Mouse (Mus musculus) left cerebral cortex, adult 2 months (tissue): ENCODE data around the gene Catip. TPM values are rescaled to one million over a fixed set of nuclear protein-coding genes. Genes with fewer than 3 reads are reported as not detected.

Source experiments
- DNase-seq, 2 experiments: peaks; one replicate each; pipeline ENCODE4 v3.0.0; 2021 to 2022; ENCODE audit warnings: low spot score in 2 of 2, mixed read lengths in 1 of 2; ENCODE audit errors: extremely low spot score in 1 of 2
- H3K27ac ChIP-seq: fragments of 200-600 bp; 2 replicates; pipeline ENCODE4 v1.8.1; 2022
- H3K4me3 ChIP-seq: fragments of 200-600 bp; 2 replicates; pipeline ENCODE4 v1.8.1; 2022
- CTCF ChIP-seq: fragments of 200-600 bp; IDR thresholded peaks from 2 replicates; pipeline ENCODE4 v1.8.1; 2022; ENCODE audit warnings: antibody characterized with exemption, mild to moderate bottlenecking, moderate library complexity
- intact Hi-C: fragments of 180-260 bp; cut with DNase I; formaldehyde crosslinking; loops from one replicate; pipeline ENCODE4 v1.15.1; 2025
- total RNA-seq, 2 experiments: library from RNA; stranded (reverse); gene quantifications; 2 replicates each; pipeline ENCODE4 v1.2.3; 2021

The Catip gene
- total RNA-seq, 2 experiments from 2014 or later, result 0.54 to 1.9 TPM

DNA sequence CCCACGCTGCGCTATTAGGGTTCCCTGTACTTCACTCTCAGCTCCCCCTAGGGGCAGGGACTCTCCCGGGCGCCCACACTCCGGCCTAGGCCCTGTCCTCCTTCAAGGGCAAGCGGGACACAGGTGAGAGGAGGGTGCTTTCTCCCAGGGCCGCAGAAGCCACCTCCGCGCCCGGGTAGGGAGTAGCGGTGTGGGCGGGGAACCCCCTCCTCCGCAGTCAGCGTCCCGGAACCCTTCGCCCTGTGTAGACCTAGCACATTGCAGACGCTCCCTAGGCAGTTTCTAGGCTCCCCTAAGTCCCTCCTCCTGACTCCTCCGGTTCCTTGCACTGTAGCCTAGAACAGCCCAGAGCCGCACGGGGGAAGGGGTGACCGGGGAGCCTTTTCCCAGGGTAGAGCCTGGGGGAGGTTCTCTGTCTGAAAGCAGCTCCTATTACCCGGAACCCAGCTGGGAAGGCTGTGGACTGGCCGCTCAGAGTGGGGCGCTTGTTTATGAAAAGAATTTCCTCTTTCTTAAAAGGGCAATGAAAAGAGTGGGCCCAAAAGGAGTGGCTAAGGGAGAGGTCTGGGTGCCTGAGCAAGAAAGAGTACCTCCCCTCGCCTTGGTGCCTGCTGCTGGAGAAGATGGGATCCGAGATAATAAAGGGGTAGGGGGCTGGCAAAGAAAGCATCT, 24.9 kb downstream of the Catip start:
- DNase-seq, result peak; percentile 91 to 94
- Histone ChIP-seq H3K4me3 (peak overlapping the region; percentile 64), H3K27ac (peak overlapping the region; percentile 99)
- TF ChIP-seq CTCF, result peak; percentile 74
- intact Hi-C loops, result loop anchor here (2.0 to 5.0 kb wide), 2 partner anchors 74 to 180 kb away; no protein-coding TSS in a partner anchor

DNA sequence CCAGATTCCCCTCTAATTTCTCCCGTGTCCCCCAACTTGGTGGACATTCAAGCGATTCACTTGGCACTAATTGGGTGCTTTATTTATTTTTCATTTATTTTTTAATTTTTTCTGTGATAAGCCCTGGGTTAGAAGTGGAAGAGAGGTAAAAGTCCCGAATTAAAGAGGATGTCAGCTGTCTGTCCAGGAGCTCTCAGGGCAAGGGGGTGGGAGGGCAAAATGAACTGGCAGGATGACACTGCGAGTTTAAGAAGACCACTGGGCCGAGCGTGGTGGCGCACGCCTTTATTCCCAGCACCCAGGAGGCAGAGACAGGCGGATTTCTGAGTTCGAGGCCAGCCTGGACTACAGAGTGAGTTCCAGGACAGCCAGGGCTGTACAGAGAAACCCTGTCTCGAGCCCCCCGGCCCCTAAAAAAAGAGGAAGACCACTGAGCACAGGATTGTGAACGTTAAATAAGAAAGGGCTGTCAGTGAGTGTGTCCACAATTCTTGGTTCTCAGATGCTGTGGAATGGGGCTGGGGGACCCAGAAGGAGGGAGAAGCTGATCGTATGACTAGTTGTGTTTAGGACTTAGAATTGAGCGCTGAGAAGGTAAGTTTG, 25.6 kb downstream of the Catip start:
- no peak for DNase-seq
- TF ChIP-seq CTCF, result no peak
- intact Hi-C loops, result loop anchor here (2.0 to 5.0 kb wide), 2 partner anchors 75 to 180 kb away; no protein-coding TSS in a partner anchor
- Histone ChIP-seq H3K4me3 (peak overlapping the region; percentile 64), H3K27ac (peak overlapping the region; percentile 99)

DNA sequence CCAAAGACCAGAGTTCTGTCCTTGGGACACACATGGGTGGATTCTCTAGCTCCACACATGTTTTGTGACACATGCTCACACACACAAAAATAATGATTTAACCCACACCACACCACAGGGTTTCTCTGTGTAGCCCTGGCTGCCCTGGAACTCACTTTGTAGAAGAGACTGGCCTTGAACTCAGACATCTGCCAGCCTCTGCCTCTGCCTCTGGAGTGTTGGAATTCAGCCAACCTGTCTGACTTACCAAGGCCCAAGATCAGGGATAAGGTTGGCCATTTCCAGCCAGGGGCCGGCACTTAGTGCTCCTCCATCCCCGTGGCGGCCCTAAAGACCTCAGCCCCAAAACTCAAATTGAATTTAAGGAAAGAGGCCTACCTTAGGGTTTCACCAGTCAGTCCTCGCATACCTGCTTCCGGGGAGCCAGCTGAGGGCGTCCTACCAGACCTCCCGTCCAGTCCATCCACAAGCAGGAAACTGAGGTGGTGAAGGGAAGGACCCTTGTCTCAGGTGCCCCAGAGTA, 26.6 kb downstream of the Catip start:
- intact Hi-C loops, result loop anchor here (5.0 kb wide), 1 partner anchor 181 kb away; no protein-coding TSS in a partner anchor
- DNase-seq, result no peak
- Histone ChIP-seq H3K4me3 (no peak overlapping the region), H3K27ac (no peak overlapping the region)
- no peak for TF ChIP-seq CTCF

DNA sequence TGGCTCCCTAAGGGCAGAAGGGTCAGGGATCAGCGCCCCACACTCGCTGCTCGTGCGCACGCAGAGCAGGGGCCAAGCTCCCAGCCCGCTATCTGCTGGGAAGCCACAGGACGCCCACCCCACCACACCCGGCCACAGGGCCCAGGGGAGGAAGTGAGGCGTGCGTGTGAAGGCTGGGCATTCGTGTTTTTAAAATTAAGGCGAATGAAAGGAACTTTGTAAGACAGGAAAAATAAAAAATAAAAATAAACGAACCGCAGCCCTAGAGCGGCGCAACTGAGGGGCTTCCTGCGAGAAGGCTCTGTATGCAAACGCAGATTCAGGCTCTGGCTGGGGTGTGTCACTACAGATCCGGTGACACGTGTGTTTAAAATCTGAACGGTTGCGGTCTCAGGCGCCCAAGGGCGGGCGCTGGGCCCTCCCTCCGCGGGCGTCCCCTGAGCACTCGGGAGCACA, 28.0 kb downstream of the Catip start:
- TF ChIP-seq CTCF, result no peak
- intact Hi-C loops, result loop anchor here (2.0 to 5.0 kb wide), 3 partner anchors 63 to 183 kb away; partner anchors contain the start of gene Arpc2
- H3K4me3 ChIP-seq, result no peak overlapping the region
- no peak for DNase-seq
- H3K27ac ChIP-seq, result peak overlapping the region; percentile 28; the same call in 1 of the 2 replicates

DNA sequence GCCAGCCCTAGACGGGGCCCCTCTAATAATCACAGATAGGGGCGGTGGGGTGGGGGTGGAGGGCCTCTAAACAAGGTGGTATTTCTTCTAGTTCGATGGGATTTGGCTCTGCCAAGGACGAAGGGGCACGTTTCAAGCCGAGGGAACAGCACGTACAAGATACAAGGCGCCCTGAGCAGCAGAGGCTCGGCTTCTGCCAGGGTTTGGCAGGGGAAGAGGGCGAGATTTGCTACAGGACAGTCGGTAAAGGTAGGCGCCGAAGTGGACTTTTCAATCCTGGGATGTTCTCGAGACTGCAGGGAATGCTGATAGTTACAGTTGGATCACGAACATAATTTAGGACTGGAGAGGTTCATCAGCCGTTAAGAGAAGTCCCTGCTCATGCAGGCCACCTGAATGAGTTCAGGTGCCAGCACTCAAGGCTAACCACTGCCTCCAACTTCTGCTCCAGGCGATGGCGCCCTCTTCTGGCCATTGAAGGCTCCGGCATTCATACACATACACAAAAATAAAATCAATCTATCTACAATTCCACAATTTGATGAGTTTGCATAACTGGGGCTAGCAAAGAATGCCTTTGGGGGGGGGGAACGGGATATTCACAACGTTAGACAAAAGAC, 28.5 kb downstream of the Catip start:
- TF ChIP-seq CTCF, result peak; percentile 53
- peak overlapping the region; percentile 28 for H3K27ac ChIP-seq
- no peak for DNase-seq
- intact Hi-C loops, result loop anchor here (2.0 to 5.0 kb wide), 2 partner anchors 62 to 153 kb away; partner anchors contain the start of gene Arpc2
- H3K4me3 ChIP-seq, result no peak overlapping the region

DNA sequence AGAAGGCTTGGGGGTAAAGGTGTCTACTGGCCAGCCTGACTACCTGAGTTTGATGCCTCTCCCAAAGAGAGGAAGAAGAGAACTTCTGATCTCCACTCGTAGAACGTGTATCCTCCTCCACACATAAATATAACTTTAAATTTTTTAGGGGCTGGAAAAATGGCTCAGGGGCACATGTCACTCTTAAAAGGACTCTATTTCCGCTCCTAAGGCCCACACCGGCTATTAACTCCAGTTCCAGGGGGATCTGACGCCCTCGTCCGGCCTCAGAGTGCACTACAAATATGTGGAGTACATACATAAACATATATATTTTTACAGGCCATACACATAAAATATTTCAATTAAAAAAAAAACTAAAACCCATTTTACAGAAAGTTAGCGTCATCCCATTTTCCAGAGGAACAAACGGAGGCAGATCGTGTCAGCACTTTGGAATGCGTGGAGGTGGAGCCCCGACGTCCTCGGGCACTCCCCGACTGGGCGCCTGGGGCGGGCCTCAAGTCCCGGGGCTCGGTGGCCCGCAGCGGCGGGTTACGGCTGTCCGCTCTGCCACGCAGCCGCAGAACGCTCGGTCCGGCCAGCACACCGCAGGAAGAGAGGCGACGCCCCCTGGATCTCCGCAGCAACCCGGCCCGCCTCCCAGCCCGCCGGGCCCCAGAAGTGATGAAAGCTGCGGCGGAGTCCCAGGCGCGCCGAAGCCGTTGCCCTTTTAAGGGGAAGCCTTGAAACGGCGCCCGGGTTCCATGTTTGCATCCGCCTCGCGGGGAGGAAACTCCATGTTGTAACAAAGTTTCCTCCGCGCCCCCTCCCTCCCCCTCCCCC, 29.2 kb downstream of the Catip start, which contains the start of gene Ctdsp1:
Gene Ctdsp1, plus strand, starts transcription at position 586 of the 825 bp plus-strand sequence.
- Histone ChIP-seq H3K27ac (peak within 1 kb of the TSS; percentile 92), H3K4me3 (peak within 1 kb of the TSS; percentile 91)
- peak; percentile 95 for DNase-seq
- intact Hi-C loops, result loop anchor here (2.0 to 5.0 kb wide), 2 partner anchors 62 to 154 kb away; partner anchors contain the start of gene Arpc2
- TF ChIP-seq CTCF, result no peak; the same call in 1 of the 2 replicates

DNA sequence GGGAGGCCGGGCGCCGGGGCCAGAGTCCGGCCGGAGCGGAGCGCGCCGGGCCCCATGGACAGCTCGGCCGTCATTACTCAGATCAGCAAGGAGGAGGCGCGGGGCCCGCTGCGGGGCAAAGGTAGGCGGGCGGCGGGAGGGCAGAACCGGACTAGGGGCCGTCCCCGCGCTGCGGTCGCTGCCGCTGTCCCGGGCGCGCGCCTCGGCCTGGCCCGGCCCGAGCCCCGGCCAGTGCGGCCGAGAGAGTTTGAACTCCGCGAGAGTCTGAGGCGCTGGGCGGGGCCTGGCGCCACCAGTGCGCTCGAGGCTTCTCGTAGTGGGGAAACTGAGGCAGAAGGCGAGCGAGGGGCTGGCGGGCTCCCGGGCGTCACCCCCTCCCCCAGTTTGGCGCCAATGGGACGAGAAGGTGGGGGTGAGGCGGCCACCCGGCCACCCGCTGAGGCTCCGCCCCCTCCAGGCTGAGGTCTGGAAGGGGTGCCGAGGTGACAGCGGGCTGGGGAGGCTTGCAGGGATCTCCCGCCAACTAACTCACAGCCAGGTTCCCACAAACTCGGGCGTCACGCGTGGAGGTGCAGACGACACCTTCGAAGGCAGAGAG, 30.0 kb downstream of the Catip start:
- intact Hi-C loops, result loop anchor here (2.0 to 5.0 kb wide), 2 partner anchors 61 to 155 kb away; partner anchors contain the start of gene Arpc2
- no peak for TF ChIP-seq CTCF
- DNase-seq, result peak in 1 of 2 experiments; percentile 51

DNA sequence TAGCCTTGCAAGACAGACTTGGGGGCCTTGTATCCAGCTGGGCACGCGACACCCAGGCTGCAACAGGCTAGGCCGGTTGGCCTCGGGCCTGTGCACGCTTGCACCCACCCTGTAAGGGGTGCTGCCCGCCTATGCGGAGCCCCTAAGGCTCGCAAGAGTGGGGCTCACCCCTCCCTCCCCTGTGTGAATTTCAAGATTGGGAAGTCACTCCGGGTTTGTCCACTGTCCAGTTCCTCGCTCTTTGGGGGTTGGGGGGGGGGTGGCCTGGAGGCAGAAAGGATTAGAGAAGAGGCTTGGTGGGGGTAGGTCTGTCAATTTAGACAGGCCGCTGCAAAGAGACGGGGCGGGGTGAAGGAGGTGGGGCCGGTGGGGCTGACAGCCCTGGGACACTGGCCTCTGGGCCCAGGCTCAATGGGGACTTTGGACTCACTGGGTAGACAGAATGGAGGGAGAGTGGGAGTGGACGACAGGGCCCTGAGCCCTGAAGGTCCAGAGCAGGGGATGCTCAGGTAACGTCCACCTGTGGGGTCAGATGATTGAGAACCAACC, 30.6 kb downstream of the Catip start:
- Histone ChIP-seq H3K4me3 (peak overlapping the region; percentile 91), H3K27ac (peak overlapping the region; percentile 92)
- intact Hi-C loops, result loop anchor here (5.0 kb wide), 1 partner anchor 155 kb away; the partner anchor contains the start of gene Arpc2
- no peak for DNase-seq
- no peak for TF ChIP-seq CTCF

More for the DNA sequence above, 30.0 kb downstream of the Catip start:
- Histone ChIP-seq H3K27ac (peak overlapping the region; percentile 92), H3K4me3 (peak overlapping the region; percentile 91)

DNA sequence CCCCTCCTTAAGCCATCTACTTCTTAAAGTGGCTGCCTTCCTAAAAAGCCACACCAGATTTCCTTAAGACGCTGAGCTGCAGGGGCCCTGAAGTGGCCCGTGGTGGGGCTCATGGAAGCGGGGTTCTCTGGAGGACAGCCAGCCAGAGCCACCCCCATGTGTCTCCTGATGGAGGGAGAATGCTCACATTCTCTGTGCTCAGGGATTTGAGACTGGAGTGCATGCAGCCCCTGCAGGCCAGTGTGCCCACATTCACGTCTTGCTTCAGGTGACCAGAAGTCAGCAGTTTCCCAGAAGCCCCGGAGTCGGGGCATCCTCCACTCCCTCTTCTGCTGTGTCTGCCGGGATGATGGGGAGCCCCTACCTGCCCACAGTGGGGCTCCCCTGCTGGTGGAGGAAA, 31.1 kb downstream of the Catip start:
- DNase-seq, result no peak
- Histone ChIP-seq H3K27ac (peak overlapping the region; percentile 55), H3K4me3 (peak overlapping the region; percentile 91)
- TF ChIP-seq CTCF, result no peak
- intact Hi-C loops, result loop anchor here (5.0 kb wide), 1 partner anchor 156 kb away; the partner anchor contains the start of gene Arpc2

DNA sequence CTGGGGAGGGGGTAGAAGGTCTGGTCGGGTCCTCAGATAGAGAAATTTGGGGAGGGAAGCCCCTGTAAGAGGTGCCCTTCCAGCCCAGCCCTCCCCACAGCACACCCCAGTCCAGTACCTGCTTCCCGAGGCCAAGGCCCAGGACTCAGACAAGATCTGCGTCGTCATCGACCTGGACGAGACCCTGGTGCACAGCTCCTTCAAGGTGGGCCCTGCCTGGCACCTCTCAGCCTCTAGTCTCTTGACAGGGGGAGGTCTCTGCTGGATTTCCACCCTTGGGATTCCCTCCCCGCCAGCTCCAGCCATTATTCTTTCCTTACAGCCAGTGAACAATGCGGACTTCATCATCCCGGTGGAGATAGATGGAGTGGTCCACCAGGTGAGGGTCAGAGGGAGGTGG, 31.8 kb downstream of the Catip start:
- no peak for DNase-seq
- no peak for TF ChIP-seq CTCF
- intact Hi-C loops, result loop anchor here (5.0 kb wide), 1 partner anchor 156 kb away; the partner anchor contains the start of gene Arpc2
- no peak overlapping the region for H3K27ac ChIP-seq
- no peak overlapping the region for H3K4me3 ChIP-seq
